Mouse (Mus musculus): ENCODE measurements at regions not wholly inside any gene's neighbourhood (a gene's known extent, or its start where the extent isn't known, plus 50 kb on each side); places are given as distances from the start of the nearest gene placed in this dataset.
"Not testable (repeated sequence)": the region's sequence is repeated elsewhere in the genome, so short reads cannot be mapped to it uniquely, and the experiment has no call there.

DNA sequence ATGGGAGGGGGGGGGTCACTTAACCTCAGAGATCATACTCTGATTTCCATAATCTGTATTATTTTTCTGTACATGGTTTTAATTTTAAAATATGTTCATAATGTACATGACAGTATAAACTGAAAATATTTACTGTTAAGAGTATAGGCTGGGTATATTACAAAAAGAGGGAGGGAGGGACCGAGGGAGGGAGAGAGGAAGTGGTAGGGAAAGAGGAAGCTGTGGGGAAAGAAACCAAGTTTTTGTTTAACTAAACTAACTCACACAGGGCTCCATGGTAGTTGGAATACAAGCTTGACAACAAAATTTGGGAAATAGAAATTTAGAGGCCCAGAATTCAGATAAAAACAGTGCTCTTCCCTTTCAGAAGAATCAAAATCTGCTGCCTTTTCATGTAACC, 131.7 kb downstream of the Teddm3 start:
- not testable (repeated sequence) for TF ChIP-seq CTCF (IDR thresholded peaks at IDR 0.05); EP300 (IDR thresholded peaks at IDR 0.05; ENCODE audit: insufficient read depth, low read depth, low read length)
